Mouse (Mus musculus): ENCODE results near the gene Mga. TPM values are rescaled to one million over a fixed set of nuclear protein-coding genes. Genes with fewer than 3 reads are reported as not detected.

The Mga gene
- total RNA-seq (2023; ENCODE audit: inconsistent age), result 112 to 127 TPM (median 125 TPM) in 4 replicates

DNA sequence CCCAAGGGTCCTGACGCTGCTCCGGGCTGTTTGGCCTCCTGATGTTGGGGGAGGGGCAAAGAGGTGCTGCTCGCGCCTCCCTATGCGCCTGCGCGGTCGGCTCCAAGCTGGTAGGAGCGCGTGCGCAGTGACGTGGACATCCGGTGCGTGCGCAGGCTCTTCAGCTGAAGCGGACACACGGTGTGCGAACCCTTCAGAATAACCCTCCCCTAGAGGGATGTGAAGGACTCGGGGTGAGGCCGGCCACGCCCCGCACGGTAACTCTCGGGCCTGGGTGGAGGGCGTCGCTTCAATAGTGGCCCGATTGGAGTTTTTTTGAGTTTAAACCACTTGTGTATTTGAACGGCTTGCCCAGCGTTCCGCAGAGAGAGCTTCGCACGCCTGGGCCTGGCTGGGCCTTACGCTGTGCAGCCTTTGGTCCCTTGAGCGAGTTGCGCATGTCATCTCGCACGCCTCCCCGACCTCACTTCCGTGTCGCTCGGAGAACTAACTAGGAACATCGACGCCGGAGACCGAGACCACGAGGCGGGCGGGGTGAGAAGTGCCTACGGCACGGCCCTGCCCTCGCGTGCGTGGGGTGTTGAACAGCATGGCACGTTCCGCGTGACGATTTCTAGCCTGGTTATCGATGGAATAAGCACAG is at the start of gene Mga:
Gene Mga, plus strand, starts transcription at position 139 of the 643 bp plus-strand sequence.

DNA sequence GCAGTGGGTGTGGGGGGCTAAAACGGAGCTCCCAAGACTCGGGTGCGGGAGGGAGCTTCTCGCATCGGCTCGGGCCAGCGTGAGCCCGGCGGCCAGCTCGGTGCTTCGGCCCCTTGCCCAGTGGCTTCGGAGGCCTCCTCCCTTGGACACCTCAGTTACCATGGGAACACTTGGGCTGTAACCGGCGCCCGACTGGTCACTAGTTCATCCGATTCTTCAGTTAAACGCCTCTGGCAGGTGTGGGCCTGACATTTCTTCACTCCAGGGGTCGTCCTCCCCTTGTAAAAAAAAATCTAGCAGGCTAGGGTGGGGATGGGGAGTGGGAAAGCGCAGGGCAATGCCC is 75.5 kb downstream of the Mga start, which contains the start of gene Mapkbp1:
Gene Mapkbp1, plus strand, starts transcription at position 163 of the 343 bp plus-strand sequence.

Other genes with a start within 250 kb of the Mga start
- gene Ndufaf1, start 234.4 kb upstream of the Mga start, total RNA-seq (2023; ENCODE audit: inconsistent age), result 14.0 to 19.5 TPM (median 16.4 TPM) in 4 replicates
- 52.8 to 57.7 TPM (median 53.4 TPM) in 4 replicates for gene Rtf1, start 222.2 kb upstream of the Mga start, total RNA-seq (2023; ENCODE audit: inconsistent age)
- gene Itpka, start 154.9 kb upstream of the Mga start, total RNA-seq (2023; ENCODE audit: inconsistent age), result 0.58 to 0.66 TPM in 2 of 4 replicates, not detected in the others
- gene Ltk, start 136.8 kb upstream of the Mga start, total RNA-seq (2023; ENCODE audit: inconsistent age), result 21.2 to 27.1 TPM (median 24.0 TPM) in 4 replicates
- gene Rpap1, start 109.7 kb upstream of the Mga start, total RNA-seq (2023; ENCODE audit: inconsistent age), result 30.7 to 37.0 TPM (median 34.7 TPM) in 4 replicates
- gene Tyro3, start 99.5 kb upstream of the Mga start, total RNA-seq (2023; ENCODE audit: inconsistent age), result 0.12 to 0.39 TPM (median 0.13 TPM) in 3 of 4 replicates, not detected in the other
- gene Mapkbp1, start 75.5 kb downstream of the Mga start, total RNA-seq (2023; ENCODE audit: inconsistent age), result 8.2 to 17.6 TPM (median 14.3 TPM) in 4 replicates
- 14.5 to 20.5 TPM (median 16.7 TPM) in 4 replicates for gene Jmjd7, start 130.3 kb downstream of the Mga start, total RNA-seq (2023; ENCODE audit: inconsistent age)
- 2.5 to 5.5 TPM (median 3.8 TPM) in 4 replicates for gene Gm28042, start 130.3 kb downstream of the Mga start, total RNA-seq (2023; ENCODE audit: inconsistent age)
- 4.9 to 9.5 TPM (median 7.5 TPM) in 4 replicates for gene Pla2g4b, start 136.2 kb downstream of the Mga start, total RNA-seq (2023; ENCODE audit: inconsistent age)